Mouse (Mus musculus): ENCODE results near the gene Car9. TPM values are rescaled to one million over a fixed set of nuclear protein-coding genes. Genes with fewer than 3 reads are reported as not detected.
A peak's percentile ranks its signal among the peaks of the same experiment; 100 is the strongest.

Gene Car9
- total and polyA plus RNA-seq, 3 experiments, result not detected

DNA sequence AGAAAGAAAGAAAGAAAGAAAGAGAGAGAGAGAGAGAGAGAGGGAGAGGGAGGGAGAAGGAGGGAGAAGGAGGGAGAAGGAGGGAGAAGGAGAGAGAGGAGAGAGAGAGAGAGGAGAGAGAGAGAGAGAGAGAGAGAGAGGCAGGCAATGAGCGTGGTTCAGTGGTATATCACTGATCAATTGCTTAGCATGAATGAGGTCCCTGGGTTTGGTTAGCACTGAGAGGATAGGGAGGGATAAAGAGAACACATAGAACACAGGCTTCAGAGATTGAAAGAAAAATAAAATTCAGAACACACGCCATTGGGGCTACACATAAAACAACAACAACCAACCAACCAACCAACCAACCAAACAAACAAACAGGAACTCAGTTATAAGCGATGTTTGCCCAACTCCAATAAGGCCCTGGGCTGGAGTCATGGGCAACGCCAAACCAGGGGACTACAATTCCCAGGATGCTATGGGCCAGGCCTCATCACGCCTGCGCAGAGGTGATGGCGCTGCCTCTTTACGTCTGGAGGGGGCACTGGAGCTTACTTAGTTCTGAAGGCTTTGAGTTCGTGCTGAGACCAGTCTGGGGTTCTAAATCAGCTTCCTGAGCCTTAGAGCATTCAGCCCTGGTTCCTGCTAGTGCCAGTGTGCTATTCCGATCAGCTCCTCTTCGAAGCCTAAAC, 28.8 kb upstream of the Car9 start (continued):
- TF ChIP-seq JUND (conservative IDR thresholded peaks at IDR 0.05; ENCODE audit: low read depth, low read length), result peak; percentile 26; the same call in 1 of the 2 replicates
- peak; percentile 27; the same call in 1 of the 2 replicates for TF ChIP-seq GABPA (IDR thresholded peaks at IDR 0.05; ENCODE audit: insufficient replicate concordance, low read depth, low read length)
- peak; percentile 91; the same call in 1 of the 2 replicates for TF ChIP-seq KAT2A (IDR thresholded peaks at IDR 0.05; ENCODE audit: insufficient replicate concordance, low read length)
- TF ChIP-seq MXI1 (IDR thresholded peaks at IDR 0.05; ENCODE audit: low read depth, low read length), result no peak; the same call in 1 of the 2 replicates
- peak; percentile 17 for TF ChIP-seq RAD21 (IDR thresholded peaks at IDR 0.05; ENCODE audit: low read depth, low read length)
- TF ChIP-seq NELFE (IDR thresholded peaks at IDR 0.05; ENCODE audit: low read depth, low read length), result peak; percentile 72

DNA sequence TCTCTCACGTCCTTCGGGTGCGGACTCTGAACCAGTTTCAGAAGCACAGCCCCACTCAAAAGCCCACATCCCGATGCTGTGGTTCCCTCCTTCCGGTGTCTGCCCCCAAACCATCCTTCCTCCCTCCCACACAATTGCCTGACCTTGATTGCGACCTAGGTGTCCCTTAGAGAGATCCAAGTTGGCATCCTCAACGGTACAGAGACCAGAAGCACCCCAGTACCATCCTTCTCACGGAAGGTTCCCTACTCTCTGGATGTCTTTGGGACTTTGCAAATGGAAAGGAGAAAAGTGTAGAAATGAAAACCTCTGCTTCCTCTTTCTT, 28.3 kb upstream of the Car9 start:
- dilution Hi-C loops (cut with MboI; ENCODE audit: extremely low pct_ligation_motif_present, extremely low pct_unique_long_range_greater_than_20kb, low sequenced_read_pairs) (no loop called here), in situ Hi-C loops (cut with MboI; ENCODE audit: low pct_ligation_motif_present, low pct_unique_long_range_greater_than_20kb, low sequenced_read_pairs) (no loop called here)
- TF ChIP-seq SIN3A (IDR thresholded peaks at IDR 0.05; ENCODE audit: low read length) (peak; percentile 2), MAFK (IDR thresholded peaks at IDR 0.05; ENCODE audit: insufficient replicate concordance, low read length) (no peak), BHLHE40 (IDR thresholded peaks at IDR 0.05; ENCODE audit: low read depth, low read length) (no peak; the same call in 1 of the 2 replicates), CTCF (conservative IDR thresholded peaks at IDR 0.05 in 1 of 2, IDR thresholded peaks at IDR 0.05 in 1 of 2; ENCODE audit: low read depth in 2 of 2, low read length in 2 of 2) (no peak)
- Histone ChIP-seq H3K27me3 (replicated peaks) (no peaks in the 10 kb centered on the region), H3K79me2 (replicated peaks; ENCODE audit: control insufficient read depth, extremely low read depth, insufficient read depth, poor library complexity, severe bottlenecking) (no peaks in the 10 kb centered on the region), H3K36me3 (replicated peaks in 1 of 2; ENCODE audit: control insufficient read depth in 1 of 2, insufficient read depth in 1 of 2, low read length in 1 of 2) (no peaks in the 10 kb centered on the region), H3K4me3 (replicated peaks in 1 of 3; ENCODE audit: low read depth in 2 of 3, low read length in 2 of 3, poor library complexity in 1 of 3) (peak overlapping the region; percentile 44 to 58 (median 53)), H3K27ac (ENCODE audit: insufficient read depth, low read depth) (peak overlapping the region; percentile 63), H3K9ac (ENCODE audit: insufficient read depth, low read depth) (peak overlapping the region; percentile 26), H3K4me1 (ENCODE audit: control insufficient read depth in 1 of 2, insufficient read depth in 2 of 2) (peaks cover 19 to 56% of the 10 kb centered on the region in 2 experiments), H3K4me2 (ENCODE audit: insufficient read depth, low read depth, poor library complexity, severe bottlenecking) (peak overlapping the region; percentile 84), H3K9me3 (replicated peaks; ENCODE audit: low read length) (no peaks in the 10 kb centered on the region)
- DNase-seq (ENCODE audit: extremely low read depth), result no peak

DNA sequence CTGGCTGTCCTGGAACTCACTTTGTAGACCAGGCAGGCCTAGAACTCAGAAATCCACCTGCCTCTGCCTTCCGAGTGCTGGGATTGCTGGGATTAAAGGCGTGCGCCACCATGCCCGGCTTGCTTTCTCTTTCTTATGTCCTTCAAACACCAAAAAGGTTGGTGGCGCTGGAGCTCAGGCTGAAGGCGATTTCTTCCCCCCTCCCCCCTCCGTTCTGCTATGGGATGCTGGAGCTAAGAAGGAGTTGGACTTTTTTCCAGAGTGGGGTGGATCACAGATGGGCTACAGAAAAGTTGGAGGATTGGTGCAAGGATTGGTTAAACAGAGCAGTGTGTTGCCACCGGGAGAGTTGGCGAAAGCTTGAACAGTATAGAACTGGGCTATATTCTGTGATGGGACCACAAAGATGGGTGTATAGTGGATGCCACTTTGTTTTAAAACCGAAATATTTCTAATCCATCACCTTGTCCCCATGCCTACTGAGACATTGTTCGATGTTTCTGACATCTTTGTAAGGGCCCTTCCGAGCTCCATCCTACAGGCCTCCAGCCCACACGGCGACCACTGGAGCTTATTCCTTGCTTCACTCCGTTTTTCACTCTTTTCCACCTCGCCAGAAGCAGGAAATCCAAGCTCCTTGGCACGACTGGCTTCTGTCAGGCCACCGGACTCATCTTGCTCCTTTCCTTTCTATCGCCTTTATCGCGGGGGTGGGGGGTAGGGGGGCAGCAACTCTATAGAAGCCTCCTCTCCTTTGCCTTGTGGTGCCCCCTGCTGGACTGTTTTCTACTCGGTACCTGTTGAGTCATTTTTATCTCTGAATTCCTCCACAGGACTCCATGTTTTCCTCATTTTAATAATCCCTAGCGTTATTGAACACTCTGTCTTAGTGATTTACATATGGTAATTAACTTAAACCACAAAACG, 27.6 kb upstream of the Car9 start:
- Histone ChIP-seq H3K9ac (ENCODE audit: insufficient read depth, low read depth) (peak overlapping the region; percentile 26), H3K27me3 (replicated peaks) (no peaks in the 10 kb centered on the region), H3K27ac (ENCODE audit: insufficient read depth, low read depth) (peak overlapping the region; percentile 63; the same call in 1 of the 2 replicates), H3K36me3 (replicated peaks in 1 of 2; ENCODE audit: control insufficient read depth in 1 of 2, insufficient read depth in 1 of 2, low read length in 1 of 2) (no peaks in the 10 kb centered on the region), H3K4me3 (replicated peaks in 1 of 3; ENCODE audit: low read depth in 2 of 3, low read length in 2 of 3, poor library complexity in 1 of 3) (peak overlapping the region; percentile 44 to 58 (median 47)), H3K9me3 (replicated peaks; ENCODE audit: low read length) (no peaks in the 10 kb centered on the region), H3K79me2 (replicated peaks; ENCODE audit: control insufficient read depth, extremely low read depth, insufficient read depth, poor library complexity, severe bottlenecking) (no peaks in the 10 kb centered on the region), H3K4me2 (ENCODE audit: insufficient read depth, low read depth, poor library complexity, severe bottlenecking) (peak overlapping the region; percentile 84), H3K4me1 (ENCODE audit: control insufficient read depth in 1 of 2, insufficient read depth in 2 of 2) (peaks cover 16 to 56% of the 10 kb centered on the region in 2 experiments)
- peak; percentile 29; the same call in 1 of the 2 replicates for TF ChIP-seq POLR2A (IDR thresholded peaks at IDR 0.05; ENCODE audit: low read depth, low read length)
- peak; percentile 50; the same call in 1 of the 2 replicates for TF ChIP-seq ZC3H11A (IDR thresholded peaks at IDR 0.05; ENCODE audit: low read depth, low read length)
- TF ChIP-seq ELF1 (IDR thresholded peaks at IDR 0.05; ENCODE audit: low read depth, low read length), result no peak
- no peak for TF ChIP-seq MAX (IDR thresholded peaks at IDR 0.05; ENCODE audit: low read length)
- 0 out of 2 replicates have a peak, but pooled peaks have one; percentile 25 for TF ChIP-seq NRF1 (IDR thresholded peaks at IDR 0.05; ENCODE audit: low read depth, low read length)
- 0 out of 2 replicates have a peak, but pooled peaks have one; percentile 11 for TF ChIP-seq IRF4 (IDR thresholded peaks at IDR 0.05; ENCODE audit: low read depth, low read length)
- peak; percentile 84 for TF ChIP-seq RAD21 (IDR thresholded peaks at IDR 0.05; ENCODE audit: low read depth, low read length)
- peak; percentile 63 for TF ChIP-seq CHD2 (IDR thresholded peaks at IDR 0.05; ENCODE audit: low read length)
- no peak for TF ChIP-seq POLR2AphosphoS2 (IDR thresholded peaks at IDR 0.05; ENCODE audit: low read depth, low read length)
- TF ChIP-seq CTCF (conservative IDR thresholded peaks at IDR 0.05 in 1 of 2, IDR thresholded peaks at IDR 0.05 in 1 of 2; ENCODE audit: low read depth in 2 of 2, low read length in 2 of 2), result peak; percentile 26 to 95; a peak in 3 of 4 replicates
- 0 out of 2 replicates have a peak, but pooled peaks have one; percentile 47 for TF ChIP-seq TBP (conservative IDR thresholded peaks at IDR 0.05; ENCODE audit: low read depth, low read length)
- peak; percentile 70; the same call in 1 of the 2 replicates for TF ChIP-seq MAZ (IDR thresholded peaks at IDR 0.05; ENCODE audit: low read depth, low read length)
- TF ChIP-seq MAFK (IDR thresholded peaks at IDR 0.05; ENCODE audit: insufficient replicate concordance, low read length), result no peak
- peak; percentile 89 for TF ChIP-seq SMC3 (IDR thresholded peaks at IDR 0.05; ENCODE audit: low read depth, low read length)
- peak; percentile 89 for DNase-seq (ENCODE audit: extremely low read depth)
- in situ Hi-C loops (cut with MboI; ENCODE audit: low pct_ligation_motif_present, low pct_unique_long_range_greater_than_20kb, low sequenced_read_pairs) (no loop called here), dilution Hi-C loops (cut with MboI; ENCODE audit: extremely low pct_ligation_motif_present, extremely low pct_unique_long_range_greater_than_20kb, low sequenced_read_pairs) (no loop called here)

Measured in CH12.LX (cell line).